In genomic region chr5:145083201-145083600, GRCm38 (mm10) we compare ENCODE assay signal across 11 mouse cellular contexts. TPM values are rescaled to one million over a fixed set of nuclear protein-coding genes. Genes with fewer than 3 reads are reported as not detected.
A peak's percentile ranks its signal among the peaks of the same experiment; 100 is the strongest.
DNase-seq lines count a peak whose midpoint lies in the region; ATAC-seq and TF ChIP-seq lines count a peak whose summit lies in the region.
"Not testable (repeated sequence)": the region's sequence is repeated elsewhere in the genome, so short reads cannot be mapped to it uniquely, and the experiment has no call there.
"Had no signal": no experiment of that assay in that cellular context is flagged by ENCODE, and none has a peak within 500 bp of the region (broad histone marks: within the 10 kb centered on the region; RNA-seq: fewer than 3 reads in every experiment).

No protein-coding gene starts in this region.

- H3K4me3 ChIP-seq in CH12.LX (replicated peaks in 1 of 3; ENCODE audit: low read depth in 2 of 3, low read length in 2 of 3, poor library complexity in 1 of 3): peak overlapping the region in 1 of 3 experiments; percentile 67
- peak overlapping the region; percentile 75 for H3K4me3 ChIP-seq in embryonic facial prominence, embryonic 12.5 days
- peak overlapping the region; percentile 87 for H3K4me3 ChIP-seq in forebrain, postnatal 0 days (ENCODE audit: low read depth, low read length)
- peak overlapping the region; percentile 79 for H3K4me3 ChIP-seq in hindbrain, embryonic 12.5 days
- peak overlapping the region; percentile 94 for H3K4me3 ChIP-seq in kidney, embryonic 16.5 days (ENCODE audit: low read length)
- H3K4me3 ChIP-seq in liver, embryonic 13.5 days (replicated peaks): peak overlapping the region; percentile 89
- H3K4me3 ChIP-seq in midbrain, embryonic 12.5 days: peak overlapping the region; percentile 70
- H3K4me3 ChIP-seq in small intestine, adult 2 months (ENCODE audit: low read depth, low read length): peak overlapping the region; percentile 94

- 55% methylated on average over 6 of the region's 6 CpGs for WGBS in embryonic facial prominence, embryonic 12.5 days
- 54% methylated on average over 6 of the region's 6 CpGs for WGBS in forebrain, postnatal 0 days
- WGBS in hindbrain, embryonic 12.5 days: 57% methylated on average over 6 of the region's 6 CpGs
- 43% methylated on average over 6 of the region's 6 CpGs for WGBS in kidney, embryonic 16.5 days
- 40% methylated on average over 6 of the region's 6 CpGs for WGBS in liver, embryonic 13.5 days (ENCODE audit: insufficient replicate concordance)
- 56% methylated on average over 6 of the region's 6 CpGs for WGBS in midbrain, embryonic 12.5 days
- 43% methylated on average over 6 of the region's 6 CpGs for WGBS in small intestine, adult 2 months

- peaks cover 0 to 16% of the 10 kb centered on the region in 2 experiments for H3K36me3 ChIP-seq in CH12.LX (replicated peaks in 1 of 2; ENCODE audit: control insufficient read depth in 1 of 2, insufficient read depth in 1 of 2, low read length in 1 of 2)
- not testable (repeated sequence) for H3K36me3 ChIP-seq in embryonic facial prominence, embryonic 12.5 days; forebrain, postnatal 0 days (ENCODE audit: insufficient read depth); hindbrain, embryonic 12.5 days; kidney, embryonic 16.5 days (ENCODE audit: insufficient read depth, low read length); liver, embryonic 13.5 days; midbrain, embryonic 12.5 days; small intestine, adult 2 months (ENCODE audit: control insufficient read depth, insufficient read depth, low read length)

- ATAC-seq in embryonic facial prominence, embryonic 12.5 days (ENCODE audit: insufficient number of reproducible peaks, insufficient read depth, low FRiP score, low TSS enrichment); kidney, embryonic 16.5 days (ENCODE audit: low FRiP score, low TSS enrichment); liver, embryonic 13.5 days (ENCODE audit: low read depth): not testable (repeated sequence)
- ATAC-seq in forebrain, postnatal 0 days: peak; percentile 13
- peak; percentile 55 for ATAC-seq in hindbrain, embryonic 12.5 days (ENCODE audit: low FRiP score)
- 0 out of 2 replicates have a peak, but pooled peaks have one; percentile 25 for ATAC-seq in midbrain, embryonic 12.5 days (ENCODE audit: low FRiP score, low read depth)

- TF ChIP-seq POLR2A in CH12.LX (IDR thresholded peaks at IDR 0.05; ENCODE audit: low read depth, low read length); small intestine, adult 2 months (IDR thresholded peaks at IDR 0.05; ENCODE audit: low read depth, low read length): not testable (repeated sequence)

- H3K4me2 ChIP-seq in CH12.LX (ENCODE audit: insufficient read depth, low read depth, poor library complexity, severe bottlenecking): peak overlapping the region; percentile 74
- H3K4me2 ChIP-seq in embryonic facial prominence, embryonic 12.5 days (replicated peaks): peak overlapping the region; percentile 68
- H3K4me2 ChIP-seq in forebrain, postnatal 0 days (ENCODE audit: low read depth): peak overlapping the region; percentile 85
- H3K4me2 ChIP-seq in hindbrain, embryonic 12.5 days (replicated peaks): peak overlapping the region; percentile 90
- peak overlapping the region; percentile 88 for H3K4me2 ChIP-seq in kidney, embryonic 16.5 days (replicated peaks; ENCODE audit: low read depth, low read length)
- peak overlapping the region; percentile 91 for H3K4me2 ChIP-seq in liver, embryonic 13.5 days
- H3K4me2 ChIP-seq in midbrain, embryonic 12.5 days (replicated peaks): peak overlapping the region; percentile 70

- peaks cover 5 to 16% of the 10 kb centered on the region in 2 experiments; a peak in 3 of 4 replicates for H3K4me1 ChIP-seq in CH12.LX (ENCODE audit: control insufficient read depth in 1 of 2, insufficient read depth in 2 of 2)
- not testable (repeated sequence) for H3K4me1 ChIP-seq in embryonic facial prominence, embryonic 12.5 days; forebrain, postnatal 0 days (ENCODE audit: insufficient read depth); kidney, embryonic 16.5 days (ENCODE audit: insufficient read depth, low read length); midbrain, embryonic 12.5 days; small intestine, adult 2 months (ENCODE audit: control insufficient read depth, insufficient read depth, insufficient read length, low read length)
- H3K4me1 ChIP-seq in hindbrain, embryonic 12.5 days: peaks cover 13% of the 10 kb centered on the region
- H3K4me1 ChIP-seq in liver, embryonic 13.5 days (replicated peaks): peaks cover 15% of the 10 kb centered on the region

- in situ Hi-C loops in CH12.LX (cut with MboI; ENCODE audit: low pct_ligation_motif_present, low pct_unique_long_range_greater_than_20kb, low sequenced_read_pairs): loop anchor here (5.0 kb wide), 1 partner anchor 86 kb away; no protein-coding TSS in a partner anchor

- TF ChIP-seq EP300 in CH12.LX (IDR thresholded peaks at IDR 0.05; ENCODE audit: low read length): not testable (repeated sequence)

- DNase-seq in CH12.LX (ENCODE audit: extremely low read depth); forebrain, postnatal 0 days; liver, embryonic 13.5 days: not testable (repeated sequence)

- H3K9me3 ChIP-seq in CH12.LX (replicated peaks; ENCODE audit: low read length); embryonic facial prominence, embryonic 12.5 days; forebrain, postnatal 0 days (ENCODE audit: low read length); hindbrain, embryonic 12.5 days (replicated peaks); kidney, embryonic 16.5 days (ENCODE audit: low read length); liver, embryonic 13.5 days (replicated peaks); midbrain, embryonic 12.5 days: not testable (repeated sequence)

- TF ChIP-seq CTCF in CH12.LX (conservative IDR thresholded peaks at IDR 0.05 in 1 of 2, IDR thresholded peaks at IDR 0.05 in 1 of 2; ENCODE audit: low read depth in 2 of 2, low read length in 2 of 2); forebrain, postnatal 0 days (IDR thresholded peaks at IDR 0.05; ENCODE audit: low read depth); small intestine, adult 2 months (IDR thresholded peaks at IDR 0.05; ENCODE audit: extremely low read depth, insufficient read length, insufficient replicate concordance, low read depth, low read length): not testable (repeated sequence)

- dilution Hi-C loops in CH12.LX (cut with MboI; ENCODE audit: extremely low pct_ligation_motif_present, extremely low pct_unique_long_range_greater_than_20kb, low sequenced_read_pairs): not testable (repeated sequence)

- not testable (repeated sequence) for H3K9ac ChIP-seq in CH12.LX (ENCODE audit: insufficient read depth, low read depth)
- peak overlapping the region; percentile 72 for H3K9ac ChIP-seq in embryonic facial prominence, embryonic 12.5 days
- peak overlapping the region; percentile 93 for H3K9ac ChIP-seq in forebrain, postnatal 0 days
- H3K9ac ChIP-seq in hindbrain, embryonic 12.5 days: peak overlapping the region; percentile 91
- peak overlapping the region; percentile 95 for H3K9ac ChIP-seq in kidney, embryonic 16.5 days (replicated peaks; ENCODE audit: low read length)
- H3K9ac ChIP-seq in liver, embryonic 13.5 days: peak overlapping the region; percentile 93
- peak overlapping the region; percentile 90; the same call in 1 of the 2 replicates for H3K9ac ChIP-seq in midbrain, embryonic 12.5 days (replicated peaks)

- H3K79me2 ChIP-seq in CH12.LX (replicated peaks; ENCODE audit: control insufficient read depth, extremely low read depth, insufficient read depth, poor library complexity, severe bottlenecking): peaks cover 36% of the 10 kb centered on the region

- not testable (repeated sequence) for H3K27me3 ChIP-seq in CH12.LX (replicated peaks); embryonic facial prominence, embryonic 12.5 days; forebrain, postnatal 0 days (ENCODE audit: insufficient read depth, low read length); hindbrain, embryonic 12.5 days; kidney, embryonic 16.5 days (ENCODE audit: insufficient read depth, low read length); liver, embryonic 13.5 days; midbrain, embryonic 12.5 days; small intestine, adult 2 months (ENCODE audit: control insufficient read depth, insufficient read depth, low read length)

- not testable (repeated sequence) for H3K27ac ChIP-seq in CH12.LX (ENCODE audit: insufficient read depth, low read depth); small intestine, adult 2 months (ENCODE audit: insufficient read depth, low read depth, low read length)
- peak overlapping the region; percentile 70 for H3K27ac ChIP-seq in embryonic facial prominence, embryonic 12.5 days
- H3K27ac ChIP-seq in forebrain, postnatal 0 days (ENCODE audit: low read depth, low read length): peak overlapping the region; percentile 85
- H3K27ac ChIP-seq in hindbrain, embryonic 12.5 days: peak overlapping the region; percentile 89
- H3K27ac ChIP-seq in kidney, embryonic 16.5 days (ENCODE audit: low read length): peak overlapping the region; percentile 77; the same call in 1 of the 2 replicates
- H3K27ac ChIP-seq in liver, embryonic 13.5 days: peak overlapping the region; percentile 37
- peak overlapping the region; percentile 82 for H3K27ac ChIP-seq in midbrain, embryonic 12.5 days (replicated peaks)

- not testable (repeated sequence) for TF ChIP-seq RAD21 in CH12.LX (IDR thresholded peaks at IDR 0.05; ENCODE audit: low read depth, low read length)

RNA-seq across cellular contexts. Expression of gene Arpc1a, which starts 0.4 kb away (rescaled TPM):
- total RNA-seq in CH12.LX (2012; rRNA removed) (57.5 and 59.2 TPM in 2 replicates), CH12.LX (2014; rRNA removed) (56.5 and 59.5 TPM in 2 replicates)
- 68.9 and 83.2 TPM in 2 replicates for polyA plus RNA-seq in CH12.LX (2012; ENCODE audit: insufficient read length, low read depth)
- 158 and 159 TPM in 2 replicates for polyA plus RNA-seq in embryonic facial prominence, embryonic 12.5 days (2016; fragmentation: Nextera tagmentation; extraction: Ambion mirVana)
- total RNA-seq in forebrain, postnatal 0 days (2014; rRNA removed): 146 and 156 TPM in 2 replicates
- polyA plus RNA-seq in forebrain, postnatal 0 days (2015; fragmentation: Nextera tagmentation; extraction: Ambion mirVana): 246 and 273 TPM in 2 replicates
- polyA plus RNA-seq in hindbrain, embryonic 12.5 days (2016; fragmentation: Nextera tagmentation; extraction: Ambion mirVana): 191 and 201 TPM in 2 replicates
- polyA plus RNA-seq in kidney, embryonic 16.5 days (2015; fragmentation: Nextera tagmentation; extraction: Ambion mirVana): 142 and 150 TPM in 2 replicates
- polyA plus RNA-seq in liver, embryonic 13.5 days (2015; fragmentation: Nextera tagmentation; extraction: Ambion mirVana): 65.3 and 65.8 TPM in 2 replicates
- polyA plus RNA-seq in midbrain, embryonic 12.5 days (2016; fragmentation: Nextera tagmentation; extraction: Ambion mirVana): 176 and 186 TPM in 2 replicates
- 59.7 and 105 TPM in 2 replicates for polyA plus RNA-seq in small intestine, adult 2 months (2012; rRNA removed)

RNA-seq across cellular contexts. Expression of gene Kpna7, which starts 0.6 kb away (rescaled TPM):
- total RNA-seq in CH12.LX (2012; rRNA removed) (not detected in 2 replicates), CH12.LX (2014; rRNA removed) (not detected in 2 replicates)
- 0.26 TPM in 1 of 2 replicates, not detected in the other for polyA plus RNA-seq in CH12.LX (2012; ENCODE audit: insufficient read length, low read depth)
- polyA plus RNA-seq in embryonic facial prominence, embryonic 12.5 days (2016; fragmentation: Nextera tagmentation; extraction: Ambion mirVana): not detected in 2 replicates
- total RNA-seq in forebrain, postnatal 0 days (2014; rRNA removed): 0.46 TPM in 1 of 2 replicates, not detected in the other
- polyA plus RNA-seq in forebrain, postnatal 0 days (2015; fragmentation: Nextera tagmentation; extraction: Ambion mirVana): not detected in 2 replicates
- polyA plus RNA-seq in hindbrain, embryonic 12.5 days (2016; fragmentation: Nextera tagmentation; extraction: Ambion mirVana): not detected in 2 replicates
- not detected in 2 replicates for polyA plus RNA-seq in kidney, embryonic 16.5 days (2015; fragmentation: Nextera tagmentation; extraction: Ambion mirVana)
- 0.05 and 0.06 TPM in 2 replicates for polyA plus RNA-seq in liver, embryonic 13.5 days (2015; fragmentation: Nextera tagmentation; extraction: Ambion mirVana)
- not detected in 2 replicates for polyA plus RNA-seq in midbrain, embryonic 12.5 days (2016; fragmentation: Nextera tagmentation; extraction: Ambion mirVana)
- not detected in 2 replicates for polyA plus RNA-seq in small intestine, adult 2 months (2012; rRNA removed)
- total RNA-seq: adrenal gland, adult 8-10 months; left cerebral cortex, postnatal 36 days; megakaryocyte-erythroid progenitor cell, adult 5-6 weeks had no signal

RNA-seq across cellular contexts. Expression of gene Arpc1b, which starts 30.8 kb away (rescaled TPM):
- total RNA-seq in CH12.LX (2012; rRNA removed) (516 and 548 TPM in 2 replicates), CH12.LX (2014; rRNA removed) (317 and 330 TPM in 2 replicates)
- polyA plus RNA-seq in CH12.LX (2012; ENCODE audit: insufficient read length, low read depth): 441 and 472 TPM in 2 replicates
- 132 and 134 TPM in 2 replicates for polyA plus RNA-seq in embryonic facial prominence, embryonic 12.5 days (2016; fragmentation: Nextera tagmentation; extraction: Ambion mirVana)
- 28.6 and 34.2 TPM in 2 replicates for total RNA-seq in forebrain, postnatal 0 days (2014; rRNA removed)
- polyA plus RNA-seq in forebrain, postnatal 0 days (2015; fragmentation: Nextera tagmentation; extraction: Ambion mirVana): 59.9 and 67.1 TPM in 2 replicates
- polyA plus RNA-seq in hindbrain, embryonic 12.5 days (2016; fragmentation: Nextera tagmentation; extraction: Ambion mirVana): 95.5 and 108 TPM in 2 replicates
- 325 and 354 TPM in 2 replicates for polyA plus RNA-seq in kidney, embryonic 16.5 days (2015; fragmentation: Nextera tagmentation; extraction: Ambion mirVana)
- 158 and 163 TPM in 2 replicates for polyA plus RNA-seq in liver, embryonic 13.5 days (2015; fragmentation: Nextera tagmentation; extraction: Ambion mirVana)
- polyA plus RNA-seq in midbrain, embryonic 12.5 days (2016; fragmentation: Nextera tagmentation; extraction: Ambion mirVana): 69.2 and 82.3 TPM in 2 replicates
- 595 and 1,197 TPM in 2 replicates for polyA plus RNA-seq in small intestine, adult 2 months (2012; rRNA removed)

RNA-seq across cellular contexts. Expression of gene 1700018F24Rik, which starts 40.4 kb away (rescaled TPM):
- total RNA-seq in CH12.LX (2012; rRNA removed) (not detected in 2 replicates), CH12.LX (2014; rRNA removed) (not detected in 2 replicates)
- not detected in 2 replicates for polyA plus RNA-seq in CH12.LX (2012; ENCODE audit: insufficient read length, low read depth)
- not detected in 2 replicates for polyA plus RNA-seq in embryonic facial prominence, embryonic 12.5 days (2016; fragmentation: Nextera tagmentation; extraction: Ambion mirVana)
- not detected in 2 replicates for total RNA-seq in forebrain, postnatal 0 days (2014; rRNA removed)
- not detected in 2 replicates for polyA plus RNA-seq in forebrain, postnatal 0 days (2015; fragmentation: Nextera tagmentation; extraction: Ambion mirVana)
- polyA plus RNA-seq in hindbrain, embryonic 12.5 days (2016; fragmentation: Nextera tagmentation; extraction: Ambion mirVana): not detected in 2 replicates
- polyA plus RNA-seq in kidney, embryonic 16.5 days (2015; fragmentation: Nextera tagmentation; extraction: Ambion mirVana): not detected in 2 replicates
- not detected in 2 replicates for polyA plus RNA-seq in liver, embryonic 13.5 days (2015; fragmentation: Nextera tagmentation; extraction: Ambion mirVana)
- not detected in 2 replicates for polyA plus RNA-seq in midbrain, embryonic 12.5 days (2016; fragmentation: Nextera tagmentation; extraction: Ambion mirVana)
- polyA plus RNA-seq in small intestine, adult 2 months (2012; rRNA removed): not detected in 2 replicates
- total RNA-seq: adrenal gland, adult 8-10 months; left cerebral cortex, postnatal 36 days; megakaryocyte-erythroid progenitor cell, adult 5-6 weeks had no signal

RNA-seq across cellular contexts. Expression of gene Gm4871, which starts 50.6 kb away (rescaled TPM):
- total RNA-seq in CH12.LX (2012; rRNA removed) (not detected in 2 replicates), CH12.LX (2014; rRNA removed) (not detected in 2 replicates)
- polyA plus RNA-seq in CH12.LX (2012; ENCODE audit: insufficient read length, low read depth): not detected in 2 replicates
- polyA plus RNA-seq in embryonic facial prominence, embryonic 12.5 days (2016; fragmentation: Nextera tagmentation; extraction: Ambion mirVana): not detected in 2 replicates
- not detected in 2 replicates for total RNA-seq in forebrain, postnatal 0 days (2014; rRNA removed)
- not detected in 2 replicates for polyA plus RNA-seq in forebrain, postnatal 0 days (2015; fragmentation: Nextera tagmentation; extraction: Ambion mirVana)
- not detected in 2 replicates for polyA plus RNA-seq in hindbrain, embryonic 12.5 days (2016; fragmentation: Nextera tagmentation; extraction: Ambion mirVana)
- polyA plus RNA-seq in kidney, embryonic 16.5 days (2015; fragmentation: Nextera tagmentation; extraction: Ambion mirVana): not detected in 2 replicates
- polyA plus RNA-seq in liver, embryonic 13.5 days (2015; fragmentation: Nextera tagmentation; extraction: Ambion mirVana): not detected in 2 replicates
- not detected in 2 replicates for polyA plus RNA-seq in midbrain, embryonic 12.5 days (2016; fragmentation: Nextera tagmentation; extraction: Ambion mirVana)
- not detected in 2 replicates for polyA plus RNA-seq in small intestine, adult 2 months (2012; rRNA removed)
- total RNA-seq: adrenal gland, adult 8-10 months; left cerebral cortex, postnatal 36 days; megakaryocyte-erythroid progenitor cell, adult 5-6 weeks had no signal
